ENCODE assay signal across 12 mouse cellular contexts in genomic region chr3:69054760-69055432, GRCm38 (mm10). TPM values are rescaled to one million over a fixed set of nuclear protein-coding genes. Genes with fewer than 3 reads are reported as not detected.
A peak's percentile ranks its signal among the peaks of the same experiment; 100 is the strongest.
DNase-seq lines count a peak whose midpoint lies in the region; ATAC-seq and TF ChIP-seq lines count a peak whose summit lies in the region.
"Had no signal": no experiment of that assay in that cellular context is flagged by ENCODE, and none has a peak within 500 bp of the region (broad histone marks: within the 10 kb centered on the region; RNA-seq: fewer than 3 reads in every experiment).

No protein-coding gene starts in this region.

- intact Hi-C loops in heart, adult 2 months (cut with DNase I): no loop called here

- peak; percentile 78 for ATAC-seq in heart, embryonic 13.5 days (ENCODE audit: extremely low read depth, insufficient number of reproducible peaks, low FRiP score, low TSS enrichment)
- 0 out of 2 replicates have a peak, but pooled peaks have one; percentile 28 for ATAC-seq in intestine, postnatal 0 days
- no peak for ATAC-seq in forebrain, postnatal 0 days
- ATAC-seq: forebrain, embryonic 15.5 days; midbrain, embryonic 16.5 days had no signal

- no peak for TF ChIP-seq EP300 in heart, adult 2 months (IDR thresholded peaks at IDR 0.05; ENCODE audit: insufficient read depth, low read depth, low read length)

- H3K36me3 ChIP-seq in heart, embryonic 13.5 days: no peaks in the 10 kb centered on the region
- no peaks in the 10 kb centered on the region for H3K36me3 ChIP-seq in heart, adult 2 months (ENCODE audit: control insufficient read depth, insufficient read depth, low read length)
- H3K36me3 ChIP-seq in intestine, postnatal 0 days (ENCODE audit: control insufficient read depth, insufficient read depth): no peaks in the 10 kb centered on the region
- no peaks in the 10 kb centered on the region for H3K36me3 ChIP-seq in forebrain, postnatal 0 days (ENCODE audit: insufficient read depth)
- H3K36me3 ChIP-seq: forebrain, embryonic 15.5 days; heart, embryonic 15.5 days had no signal

- no peak overlapping the region for H3K4me3 ChIP-seq in heart, embryonic 13.5 days
- no peak overlapping the region for H3K4me3 ChIP-seq in heart, adult 2 months
- no peak overlapping the region for H3K4me3 ChIP-seq in intestine, postnatal 0 days (ENCODE audit: low read depth, low read length)
- H3K4me3 ChIP-seq in layer of hippocampus, adult 2 months: no peak overlapping the region
- H3K4me3 ChIP-seq in forebrain, postnatal 0 days (ENCODE audit: low read depth, low read length): no peak overlapping the region
- H3K4me3 ChIP-seq: forebrain, embryonic 15.5 days; heart, embryonic 15.5 days had no signal

- H3K4me2 ChIP-seq in heart, embryonic 13.5 days: no peak overlapping the region
- no peak overlapping the region for H3K4me2 ChIP-seq in intestine, postnatal 0 days (replicated peaks; ENCODE audit: low read depth)
- H3K4me2 ChIP-seq in forebrain, postnatal 0 days (ENCODE audit: low read depth): no peak overlapping the region
- H3K4me2 ChIP-seq: forebrain, embryonic 15.5 days; heart, embryonic 15.5 days had no signal

- no peak for TF ChIP-seq POLR2A in heart, adult 2 months (IDR thresholded peaks at IDR 0.05; ENCODE audit: insufficient read depth, low read depth, low read length)

- H3K27me3 ChIP-seq in heart, embryonic 13.5 days (replicated peaks): no peaks in the 10 kb centered on the region
- no peaks in the 10 kb centered on the region for H3K27me3 ChIP-seq in heart, adult 2 months (ENCODE audit: control insufficient read depth, insufficient read depth, low read length)
- H3K27me3 ChIP-seq in intestine, postnatal 0 days (replicated peaks; ENCODE audit: control insufficient read depth, insufficient read depth, low read length): no peaks in the 10 kb centered on the region
- H3K27me3 ChIP-seq in forebrain, postnatal 0 days (ENCODE audit: insufficient read depth, low read length): no peaks in the 10 kb centered on the region
- H3K27me3 ChIP-seq: forebrain, embryonic 15.5 days; heart, embryonic 15.5 days had no signal

- H3K27ac ChIP-seq in heart, embryonic 13.5 days (replicated peaks): no peak overlapping the region; the same call in 1 of the 2 replicates
- no peak overlapping the region for H3K27ac ChIP-seq in heart, adult 2 months
- no peak overlapping the region for H3K27ac ChIP-seq in intestine, postnatal 0 days (ENCODE audit: low read depth, low read length)
- no peak overlapping the region for H3K27ac ChIP-seq in layer of hippocampus, adult 2 months
- no peak overlapping the region for H3K27ac ChIP-seq in forebrain, postnatal 0 days (ENCODE audit: low read depth, low read length)
- H3K27ac ChIP-seq: forebrain, embryonic 15.5 days; heart, embryonic 15.5 days had no signal

- whole genome bisulfite sequencing in heart, embryonic 13.5 days: 58% methylated on average over 7 of the region's 7 CpGs
- 63% methylated on average over 7 of the region's 7 CpGs for WGBS in heart, adult 2 months
- WGBS in intestine, postnatal 0 days: 79% methylated on average over 7 of the region's 7 CpGs
- 86% methylated on average over 7 of the region's 7 CpGs for WGBS in forebrain, postnatal 0 days

- no peaks in the 10 kb centered on the region for H3K9me3 ChIP-seq in heart, embryonic 13.5 days
- H3K9me3 ChIP-seq in intestine, postnatal 0 days (ENCODE audit: control insufficient read depth): no peaks in the 10 kb centered on the region
- no peaks in the 10 kb centered on the region for H3K9me3 ChIP-seq in forebrain, postnatal 0 days (ENCODE audit: low read length)
- H3K9me3 ChIP-seq: forebrain, embryonic 15.5 days; heart, embryonic 15.5 days had no signal

- no peak for DNase-seq in heart, adult 2 months
- DNase-seq in c-Kit-negative CD71-positive TER-119-positive erythroid progenitor cells, embryonic 14.5 days (ENCODE audit: low read depth, low spot score): peak; percentile 92
- DNase-seq in spleen, postnatal 10 days (ENCODE audit: low spot score in 2 of 2): peak; percentile 68 to 88
- no peak for DNase-seq in layer of hippocampus, adult 2 months (ENCODE audit: low spot score in 2 of 2)
- DNase-seq in forebrain, postnatal 0 days: no peak
- no peak for DNase-seq in adrenal gland, adult (ENCODE audit: inconsistent age in 2 of 2, low spot score in 1 of 2)
- DNase-seq: kidney, adult 11 months had no signal

- no peak overlapping the region for H3K9ac ChIP-seq in heart, embryonic 13.5 days
- no peak overlapping the region for H3K9ac ChIP-seq in heart, adult 2 months (ENCODE audit: low read depth, low read length)
- H3K9ac ChIP-seq in intestine, postnatal 0 days (ENCODE audit: low read depth, low read length): no peak overlapping the region
- no peak overlapping the region for H3K9ac ChIP-seq in forebrain, postnatal 0 days
- H3K9ac ChIP-seq: forebrain, embryonic 15.5 days; heart, embryonic 15.5 days had no signal

- no peaks in the 10 kb centered on the region for H3K4me1 ChIP-seq in heart, embryonic 13.5 days
- no peaks in the 10 kb centered on the region for H3K4me1 ChIP-seq in heart, adult 2 months (ENCODE audit: control insufficient read depth, insufficient read depth, low read length)
- H3K4me1 ChIP-seq in intestine, postnatal 0 days (replicated peaks; ENCODE audit: control insufficient read depth, insufficient read depth, low read length): no peaks in the 10 kb centered on the region
- no peaks in the 10 kb centered on the region for H3K4me1 ChIP-seq in forebrain, postnatal 0 days (ENCODE audit: insufficient read depth)
- H3K4me1 ChIP-seq: forebrain, embryonic 15.5 days; heart, embryonic 15.5 days had no signal

- TF ChIP-seq CTCF in heart, adult 2 months (IDR thresholded peaks at IDR 0.05): no peak
- no peak for TF ChIP-seq CTCF in intestine, postnatal 0 days (IDR thresholded peaks at IDR 0.05; ENCODE audit: low read depth)
- TF ChIP-seq CTCF in layer of hippocampus, adult 2 months (conservative IDR thresholded peaks at IDR 0.05): no peak
- no peak for TF ChIP-seq CTCF in forebrain, postnatal 0 days (IDR thresholded peaks at IDR 0.05; ENCODE audit: low read depth)

- no peaks in the 10 kb centered on the region for H3K79me2 ChIP-seq in heart, adult 2 months (replicated peaks; ENCODE audit: control insufficient read depth, insufficient read depth, low read length)

RNA-seq across cellular contexts. Expression of gene Trim59, which starts 10.3 kb away (rescaled TPM):
- 69.7 and 74.0 TPM in 2 replicates for polyA plus RNA-seq in heart, embryonic 13.5 days (2015; fragmentation: Nextera tagmentation; extraction: Ambion mirVana)
- 1 to 10 TPM; 2.1 to 2.2 TPM for total RNA-seq in heart, adult 2 months (2021)
- 0.20 TPM in 2 replicates for polyA plus RNA-seq in heart, adult 2 months (2012; rRNA removed)
- 16.4 and 18.0 TPM in 2 replicates for polyA plus RNA-seq in intestine, postnatal 0 days (2015; fragmentation: Nextera tagmentation; extraction: Ambion mirVana)
- 10 to 100 TPM; 10.7 to 12.9 TPM for total RNA-seq in layer of hippocampus, adult 2 months (2021)
- total RNA-seq in forebrain, postnatal 0 days (2014; rRNA removed): 8.0 and 8.6 TPM in 2 replicates
- 21.3 and 22.1 TPM in 2 replicates for polyA plus RNA-seq in forebrain, postnatal 0 days (2015; fragmentation: Nextera tagmentation; extraction: Ambion mirVana)

RNA-seq across cellular contexts. Expression of gene Smc4, which starts 50.4 kb away (rescaled TPM):
- 145 and 155 TPM in 2 replicates for polyA plus RNA-seq in heart, embryonic 13.5 days (2015; fragmentation: Nextera tagmentation; extraction: Ambion mirVana)
- 10 to 100 TPM; 11.1 to 12.0 TPM for total RNA-seq in heart, adult 2 months (2021)
- 1.5 and 3.3 TPM in 2 replicates for polyA plus RNA-seq in heart, adult 2 months (2012; rRNA removed)
- polyA plus RNA-seq in intestine, postnatal 0 days (2015; fragmentation: Nextera tagmentation; extraction: Ambion mirVana): 53.3 and 56.6 TPM in 2 replicates
- 1 to 10 TPM; 6.6 to 7.7 TPM for total RNA-seq in layer of hippocampus, adult 2 months (2021)
- total RNA-seq in forebrain, postnatal 0 days (2014; rRNA removed): 16.4 and 21.1 TPM in 2 replicates
- 19.4 and 30.2 TPM in 2 replicates for polyA plus RNA-seq in forebrain, postnatal 0 days (2015; fragmentation: Nextera tagmentation; extraction: Ambion mirVana)

RNA-seq across cellular contexts. Expression of gene Ift80, which starts 50.5 kb away (rescaled TPM):
- 7.4 and 8.8 TPM in 2 replicates for polyA plus RNA-seq in heart, embryonic 13.5 days (2015; fragmentation: Nextera tagmentation; extraction: Ambion mirVana)
- total RNA-seq in heart, adult 2 months (2021): 1 to 10 TPM; 4.8 to 5.1 TPM
- polyA plus RNA-seq in heart, adult 2 months (2012; rRNA removed): 1.3 and 3.5 TPM in 2 replicates
- 1.8 and 1.9 TPM in 2 replicates for polyA plus RNA-seq in intestine, postnatal 0 days (2015; fragmentation: Nextera tagmentation; extraction: Ambion mirVana)
- 10 to 100 TPM; 25.5 to 27.0 TPM for total RNA-seq in layer of hippocampus, adult 2 months (2021)
- 8.9 and 9.2 TPM in 2 replicates for total RNA-seq in forebrain, postnatal 0 days (2014; rRNA removed)
- polyA plus RNA-seq in forebrain, postnatal 0 days (2015; fragmentation: Nextera tagmentation; extraction: Ambion mirVana): 2.6 and 3.8 TPM in 2 replicates

Comparison
In these comparisons a context has a peak if more than half of its experiments do, and no peak if none do; other contexts are left out.
1. RNA of gene Trim59, which starts 10.3 kb away (polyA plus RNA-seq): 69.7 to 74.0 TPM in heart, embryonic 13.5 days, 21.3 to 22.1 TPM in forebrain, postnatal 0 days and 16.4 to 18.0 TPM in intestine, postnatal 0 days; 0.20 TPM in heart, adult 2 months; every median in the first group is over 10 times any median in the second.
2. DNase-seq: peak in c-Kit-negative CD71-positive TER-119-positive erythroid progenitor cells, embryonic 14.5 days (single experiment) and spleen, postnatal 10 days (2 of 2); none in heart, adult 2 months (0 of 2), layer of hippocampus, adult 2 months (0 of 2), forebrain, postnatal 0 days (single experiment) and adrenal gland, adult (0 of 2).